Mouse (Mus musculus) heart, adult 18-20 months (tissue): ENCODE measurements around the gene Cd36. TPM values are rescaled to one million over a fixed set of nuclear protein-coding genes. Genes with fewer than 3 reads are reported as not detected.

Experiments
- DNase-seq, 2 experiments: peaks; one replicate each; pipeline ENCODE4 v3.0.0; 2021 to 2022; ENCODE audit warnings: mixed read lengths in 1 of 2
- total RNA-seq, 2 experiments: library from RNA; stranded (reverse); gene quantifications; 2 replicates each; pipeline ENCODE4 v1.2.3; 2021

Gene Cd36
- total RNA-seq, 2 experiments from 2014 or later, result 1,692 to 1,930 TPM

DNA sequence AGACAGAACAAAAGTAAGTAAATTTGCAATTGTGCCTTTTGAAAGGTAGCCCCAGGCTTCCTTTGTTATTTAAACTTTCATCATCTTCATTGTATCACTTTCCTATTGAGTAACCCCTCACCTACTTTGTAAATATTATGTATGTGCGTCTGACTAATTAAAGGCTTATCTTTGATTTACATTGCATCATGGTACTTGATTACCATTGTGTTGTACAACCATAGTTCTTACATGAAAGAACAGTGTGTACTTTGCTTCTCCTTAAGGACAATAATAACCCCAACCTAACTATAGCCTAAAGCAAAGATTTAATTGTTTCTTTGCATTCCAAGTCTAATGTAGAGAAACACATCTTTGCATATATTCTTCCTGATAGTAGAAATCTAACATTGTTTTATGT is 78.3 kb downstream of the Cd36 start:
- DNase-seq, result no peak

DNA sequence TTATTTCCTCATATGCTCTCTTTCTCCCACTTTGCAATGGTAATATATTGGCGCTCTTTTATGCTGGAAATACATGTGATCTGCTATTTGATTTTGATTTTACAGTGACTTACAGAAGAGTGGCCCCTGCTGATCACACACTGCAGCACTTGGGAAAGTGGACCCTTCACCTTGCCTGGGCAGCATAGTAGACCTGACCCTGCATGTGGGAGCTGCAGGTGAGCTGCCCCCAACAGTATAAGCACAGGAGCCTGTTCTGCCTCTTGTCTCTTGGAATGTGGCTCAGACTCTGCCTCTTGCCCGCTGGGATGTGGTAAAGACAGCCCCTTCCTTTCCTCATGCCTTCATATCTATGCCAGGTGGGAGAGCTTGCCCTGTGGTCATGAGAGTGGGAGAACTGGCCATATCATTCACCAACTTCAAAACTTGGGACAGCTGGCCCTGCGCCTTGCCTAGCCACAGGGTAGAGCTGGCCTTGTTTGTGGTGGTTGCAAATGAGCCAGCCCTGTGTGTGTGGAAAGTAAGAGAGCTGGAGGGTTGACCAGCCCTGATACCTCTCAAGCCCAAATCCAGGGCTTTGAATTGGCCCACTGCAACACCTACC is 81.7 kb downstream of the Cd36 start:
- no peak for DNase-seq

DNA sequence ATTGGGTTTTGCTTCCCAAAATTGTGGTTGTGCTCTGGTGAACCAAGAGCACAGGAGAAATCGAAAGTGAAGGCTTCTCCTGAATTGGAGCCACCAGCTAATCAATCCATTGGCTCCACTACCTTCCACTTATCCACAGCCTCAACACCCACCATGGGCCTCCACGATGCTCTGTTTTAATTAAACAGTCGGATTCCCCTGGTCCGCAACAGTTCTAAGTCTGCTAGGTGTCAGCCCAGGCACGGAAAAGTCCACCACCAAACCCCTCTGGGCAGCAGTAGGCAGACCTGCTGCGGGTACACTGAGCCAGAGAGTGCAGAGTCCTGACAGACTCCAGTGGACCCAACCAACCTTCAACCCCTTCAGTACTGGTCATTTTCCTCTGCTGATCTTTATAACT is 112.0 kb downstream of the Cd36 start:
- DNase-seq, result peak; percentile 27 to 58

DNA sequence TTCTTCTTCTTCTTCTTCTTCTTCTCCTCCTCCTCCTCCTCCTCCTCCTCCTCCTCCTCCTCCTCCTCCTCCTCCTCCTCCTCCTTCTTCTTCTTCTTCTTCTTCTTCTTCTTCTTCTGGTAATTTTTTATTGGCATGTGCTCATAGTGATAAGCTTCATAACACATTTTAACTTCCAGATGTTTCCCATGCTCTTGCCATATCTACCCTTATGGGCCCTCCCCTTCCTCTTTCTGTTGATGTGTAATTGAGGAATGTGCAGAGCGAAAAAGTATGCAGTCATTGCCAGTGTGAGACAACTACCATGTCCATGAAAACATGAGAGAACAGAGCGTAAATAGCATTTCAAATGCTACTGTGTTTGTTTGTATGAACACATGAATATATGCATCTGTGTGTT is 118.3 kb downstream of the Cd36 start:
- no peak for DNase-seq

DNA sequence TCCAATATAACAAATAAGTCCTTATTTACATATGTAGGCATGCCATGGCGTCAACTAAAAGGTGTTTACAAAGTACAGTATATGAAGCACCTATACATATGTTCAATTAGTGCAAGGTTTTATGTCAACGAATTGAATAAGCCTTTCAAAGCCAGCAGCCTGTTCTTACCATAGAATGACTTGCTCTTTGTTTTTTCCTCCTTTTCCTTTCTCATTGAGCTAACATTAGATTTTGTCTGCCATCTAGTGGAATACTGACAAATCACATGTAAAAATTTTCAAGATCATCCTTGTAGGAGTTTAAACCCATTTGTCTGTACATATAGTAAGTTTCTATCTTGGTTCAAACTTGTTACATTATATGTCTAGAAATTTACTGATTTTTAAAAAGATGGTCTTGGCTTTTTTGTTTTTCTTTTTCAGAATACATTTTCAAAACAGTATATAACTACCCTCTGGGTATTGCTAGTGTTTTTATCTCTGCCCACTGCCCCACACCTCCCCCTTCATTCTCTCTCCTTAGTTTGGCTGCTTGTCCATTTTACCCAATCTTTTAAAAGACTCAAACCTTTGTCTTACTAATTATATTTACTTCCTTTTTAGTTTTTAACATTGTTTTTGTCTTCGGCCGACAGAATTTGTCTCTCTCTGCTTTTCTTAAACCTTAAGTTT is 122.5 kb downstream of the Cd36 start:
- peak in 1 of 2 experiments; percentile 48 for DNase-seq

DNA sequence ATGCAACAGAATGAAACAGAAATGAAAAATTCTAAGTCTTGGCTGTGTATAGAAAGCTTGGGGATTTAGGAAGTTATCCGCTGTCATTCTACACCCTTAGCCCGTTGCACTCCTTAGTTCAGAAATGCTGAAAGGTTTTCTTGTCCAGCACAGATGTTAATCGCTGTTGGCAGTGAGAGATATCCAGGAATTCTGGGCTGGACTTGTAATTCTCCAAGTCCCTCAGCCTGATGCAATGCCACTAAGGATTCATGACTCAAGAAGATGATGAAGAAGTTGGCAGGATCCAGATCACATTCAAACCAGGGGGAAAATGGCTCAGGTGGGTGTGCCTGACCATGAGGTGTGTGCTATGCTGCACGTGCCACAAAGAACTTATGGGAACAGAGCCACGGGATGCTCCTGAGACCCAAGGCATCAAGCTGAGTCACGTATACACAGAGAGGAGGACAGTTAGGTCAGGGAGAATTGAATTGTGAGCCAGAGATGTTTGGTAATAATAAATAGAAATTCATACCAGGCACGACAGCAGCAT is 135.1 kb downstream of the Cd36 start:
- peak; percentile 14 to 19 for DNase-seq

DNA sequence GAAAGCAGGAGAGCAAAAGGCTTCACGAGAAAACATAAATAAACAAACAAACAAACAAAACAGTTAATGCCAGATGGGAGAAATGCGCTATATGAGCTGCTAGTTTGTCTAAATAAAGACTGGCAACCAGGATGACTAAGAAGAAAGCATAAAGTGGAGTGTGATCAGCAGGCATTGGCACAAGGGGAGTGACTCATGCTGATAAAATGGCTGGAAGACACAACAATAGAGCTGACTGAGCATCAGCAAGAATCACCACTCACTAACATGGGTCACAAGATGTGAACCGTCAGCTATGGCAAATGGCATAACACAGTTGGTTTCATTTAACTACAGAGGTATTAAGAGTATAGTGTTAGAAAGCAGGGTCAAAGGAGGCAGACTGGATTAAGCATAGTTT is 140.3 kb downstream of the Cd36 start:
- no peak for DNase-seq

DNA sequence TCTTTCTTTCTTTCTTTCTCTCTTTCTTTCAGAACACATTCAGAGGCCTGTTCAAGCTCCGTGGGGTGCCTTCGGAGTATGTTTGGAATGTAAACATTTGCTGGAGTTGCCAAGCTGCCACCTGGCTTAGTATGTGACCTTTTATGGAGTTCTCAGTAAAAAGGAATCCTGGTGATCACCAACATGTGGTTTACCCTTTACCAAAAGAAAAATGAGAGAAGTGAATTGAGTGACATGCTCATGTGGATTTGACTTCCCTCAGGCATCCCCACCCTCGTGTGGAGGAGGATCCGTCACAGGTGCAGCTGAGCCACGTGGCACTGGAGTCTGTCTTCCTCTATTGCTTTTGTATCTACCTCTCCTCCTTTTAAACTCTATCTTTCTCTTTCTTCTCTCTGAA is 141.5 kb downstream of the Cd36 start:
- no peak for DNase-seq

DNA sequence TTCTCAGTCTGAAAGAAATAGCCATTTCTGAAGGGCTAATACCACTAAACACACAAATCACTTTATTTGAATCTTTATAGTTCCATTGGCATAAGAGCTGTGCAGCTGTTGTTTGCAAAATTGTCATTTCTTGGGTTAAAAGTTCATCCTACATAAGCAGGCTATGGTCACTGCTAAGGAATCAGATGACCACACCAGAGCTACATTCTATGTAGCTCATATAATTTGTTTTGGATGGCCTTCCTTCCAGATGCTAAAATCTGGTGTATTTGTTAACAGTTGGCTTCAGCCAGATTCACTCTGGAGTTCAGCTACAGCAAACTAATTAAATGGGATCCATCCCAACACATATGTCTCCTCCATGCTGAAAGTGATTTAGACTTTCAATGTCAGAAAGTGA is 142.1 kb downstream of the Cd36 start:
- DNase-seq, result no peak

DNA sequence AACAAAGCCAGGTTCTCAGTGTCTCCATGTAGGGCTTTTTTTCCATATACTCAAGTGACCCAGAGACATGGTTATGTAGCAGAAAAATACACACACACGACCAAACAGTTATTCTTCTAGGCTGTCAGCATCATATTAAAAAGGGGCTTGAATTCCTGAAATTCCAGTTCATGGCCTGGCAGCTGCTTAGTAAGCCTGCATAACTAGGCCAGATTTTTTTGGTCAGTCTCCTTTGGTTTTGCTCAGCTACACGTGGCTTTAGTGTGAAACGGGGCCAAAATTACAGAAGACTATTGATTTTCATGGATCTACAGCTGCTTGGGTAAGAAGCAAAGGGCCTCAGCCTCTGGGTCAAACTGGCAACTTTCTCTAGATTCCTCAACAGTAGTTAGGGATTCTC is 148.8 kb downstream of the Cd36 start:
- DNase-seq, result peak; percentile 4 to 5

Other genes with a start within 250 kb of the Cd36 start
- 1 to 10 TPM in 1 of 2 experiments, under 1 TPM in 1; 0.52 to 1.3 TPM for gene Gnat3, start 73.7 kb upstream of the Cd36 start, total RNA-seq